Mouse (Mus musculus) limb, embryonic 12.5 days (tissue): ENCODE data around the gene Szrd1. TPM values are rescaled to one million over a fixed set of nuclear protein-coding genes. Genes with fewer than 3 reads are reported as not detected.
A peak's percentile ranks its signal among the peaks of the same experiment; 100 is the strongest.

Source experiments
- ATAC-seq: fragments of 200-750 bp; cut with Nextera tagmentation; 2 replicates; pipeline ENCODE4 v1.8.0; 2017; ENCODE audit warnings: low read depth, moderate TSS enrichment; ENCODE audit not compliant: insufficient number of reproducible peaks, insufficient read depth, low FRiP score, low TSS enrichment
- H3K27ac ChIP-seq: fragments of 300-500 bp; sonication (generic); 2 replicates; pipeline ENCODE4 v1.5.1; 2016; ENCODE audit warnings: mild to moderate bottlenecking, moderate library complexity
- H3K27me3 ChIP-seq: fragments of 300-500 bp; sonication (generic); 2 replicates; pipeline ENCODE4 v1.6.1; 2016; ENCODE audit warnings: mild to moderate bottlenecking, moderate library complexity
- H3K36me3 ChIP-seq: fragments of 300-500 bp; sonication (generic); 2 replicates; pipeline ENCODE4 v1.6.1; 2016; ENCODE audit warnings: mild to moderate bottlenecking, moderate library complexity
- H3K4me1 ChIP-seq: fragments of 300-500 bp; sonication (generic); replicated peaks from 2 replicates; pipeline ENCODE4 v1.6.1; 2016
- H3K4me2 ChIP-seq: fragments of 300-500 bp; sonication (generic); 2 replicates; pipeline ENCODE4 v1.6.1; 2016; ENCODE audit warnings: mild to moderate bottlenecking, moderate library complexity
- H3K4me3 ChIP-seq: fragments of 300-500 bp; sonication (generic); replicated peaks from 2 replicates; pipeline ENCODE4 v1.5.1; 2016; ENCODE audit warnings: mild to moderate bottlenecking
- H3K9ac ChIP-seq: fragments of 300-500 bp; sonication (generic); replicated peaks from 2 replicates; pipeline ENCODE4 v1.6.1; 2016; ENCODE audit warnings: mild to moderate bottlenecking, moderate library complexity
- H3K9me3 ChIP-seq: fragments of 300-500 bp; sonication (generic); 2 replicates; pipeline ENCODE4 v1.6.1; 2016; ENCODE audit warnings: mild to moderate bottlenecking, moderate library complexity
- WGBS: fragments of 180-500 bp; shearing (Covaris S2); methylation state at CpG from one replicate; pipeline ENCODE4 v1.1.7; 2016; 5-methylcytosine and 5-hydroxymethylcytosine counted together
- polyA plus RNA-seq: library from polyadenylated mRNA; unstranded; fragments of >200 nt; fragmentation: Nextera tagmentation; extraction: Ambion mirVana; gene quantifications from 2 replicates; pipeline ENCODE4 v1.2.1, GENCODE M21; 2016

Szrd1 gene
- 34.2 and 34.5 TPM in 2 replicates for polyA plus RNA-seq

- H3K27ac ChIP-seq, result peak within 1 kb of the TSS; percentile 95
- H3K4me2 ChIP-seq, result peak within 1 kb of the TSS; percentile 96
- H3K36me3 ChIP-seq, result peaks cover 9% of the 10 kb centered on the region
- under 1% methylated on average over 63 of the region's 63 CpGs for WGBS
- H3K4me1 ChIP-seq, result peaks cover 36% of the 10 kb centered on the region
- no peaks in the 10 kb centered on the region for H3K9me3 ChIP-seq
- no peaks in the 10 kb centered on the region for H3K27me3 ChIP-seq
- ATAC-seq, result peak; percentile 87
- H3K9ac ChIP-seq, result peak within 1 kb of the TSS; percentile 86
- H3K4me3 ChIP-seq, result peak within 1 kb of the TSS; percentile 88
These were observed at the start of gene Szrd1 for GRCm38 (mm10) chr4:141139116-141139970. Szrd1 (minus strand) TSS chr4:141139775.

- H3K9me3 ChIP-seq, result no peaks in the 10 kb centered on the region
- no peaks in the 10 kb centered on the region for H3K27me3 ChIP-seq
- peak overlapping the region; percentile 76 for H3K27ac ChIP-seq
- peaks cover 28% of the 10 kb centered on the region for H3K4me1 ChIP-seq
- no peak for ATAC-seq
- H3K9ac ChIP-seq, result no peak overlapping the region
- 53% methylated on average over 9 of the region's 9 CpGs for WGBS
- peaks cover 53% of the 10 kb centered on the region for H3K36me3 ChIP-seq
- peak overlapping the region; percentile 0; the same call in 1 of the 2 replicates for H3K4me2 ChIP-seq
- no peak overlapping the region for H3K4me3 ChIP-seq
These were observed 47.6 kb upstream of the Szrd1 start for GRCm38 (mm10) chr4:141186923-141187836.

- Histone ChIP-seq H3K4me2 (no peak overlapping the region), H3K9ac (no peak overlapping the region), H3K27ac (no peak overlapping the region), H3K4me1 (peaks cover 28% of the 10 kb centered on the region), H3K4me3 (no peak overlapping the region), H3K36me3 (peaks cover 51% of the 10 kb centered on the region), H3K9me3 (no peaks in the 10 kb centered on the region), H3K27me3 (no peaks in the 10 kb centered on the region)
- WGBS, result 97% methylated on average over 4 of the region's 4 CpGs
- ATAC-seq, result no peak
These were observed 44.9 kb upstream of the Szrd1 start for GRCm38 (mm10) chr4:141184426-141184825.

GRCm38 (mm10) chr4:141183932-141184331 is 44.4 kb upstream of the Szrd1 start:
- Histone ChIP-seq H3K27me3 (no peaks in the 10 kb centered on the region), H3K4me2 (no peak overlapping the region), H3K9ac (no peak overlapping the region), H3K4me3 (no peak overlapping the region), H3K36me3 (peaks cover 54% of the 10 kb centered on the region), H3K27ac (no peak overlapping the region), H3K4me1 (peaks cover 28% of the 10 kb centered on the region), H3K9me3 (no peaks in the 10 kb centered on the region)
- no peak for ATAC-seq
- WGBS, result 92% methylated on average over 2 of the region's 2 CpGs

GRCm38 (mm10) chr4:141181981-141182380 is 42.4 kb upstream of the Szrd1 start:
- Histone ChIP-seq H3K36me3 (peaks cover 67% of the 10 kb centered on the region), H3K9me3 (no peaks in the 10 kb centered on the region), H3K4me2 (no peak overlapping the region), H3K27ac (no peak overlapping the region), H3K4me1 (peaks cover 18% of the 10 kb centered on the region), H3K27me3 (no peaks in the 10 kb centered on the region), H3K9ac (no peak overlapping the region), H3K4me3 (no peak overlapping the region)
- no peak for ATAC-seq
- 98% methylated on average over 6 of the region's 6 CpGs for WGBS

- no peak for ATAC-seq
- no peak overlapping the region for H3K27ac ChIP-seq
These were observed 41.3 kb upstream of the Szrd1 start for GRCm38 (mm10) chr4:141180831-141181230.

GRCm38 (mm10) chr4:141178500-141178899 is 38.9 kb upstream of the Szrd1 start:
- ATAC-seq, result no peak
- no peaks in the 10 kb centered on the region for H3K9me3 ChIP-seq
- 87% methylated on average over 4 of the region's 4 CpGs for WGBS
- H3K4me3 ChIP-seq, result no peak overlapping the region
- H3K4me1 ChIP-seq, result no peaks in the 10 kb centered on the region
- no peak overlapping the region for H3K27ac ChIP-seq
- no peaks in the 10 kb centered on the region for H3K27me3 ChIP-seq
- no peak overlapping the region for H3K9ac ChIP-seq
- no peak overlapping the region for H3K4me2 ChIP-seq
- peaks cover 86% of the 10 kb centered on the region for H3K36me3 ChIP-seq

More at GRCm38 (mm10) chr4:141180831-141181230, 41.3 kb upstream of the Szrd1 start:
- Histone ChIP-seq H3K27me3 (no peaks in the 10 kb centered on the region), H3K36me3 (peaks cover 78% of the 10 kb centered on the region), H3K4me3 (no peak overlapping the region), H3K4me2 (no peak overlapping the region), H3K9ac (no peak overlapping the region), H3K4me1 (peaks cover 6% of the 10 kb centered on the region), H3K9me3 (no peaks in the 10 kb centered on the region)
- 91% methylated on average over 8 of the region's 8 CpGs for WGBS

- Histone ChIP-seq H3K4me2 (no peak overlapping the region), H3K4me3 (no peak overlapping the region), H3K27me3 (no peaks in the 10 kb centered on the region), H3K36me3 (peaks cover 86% of the 10 kb centered on the region), H3K4me1 (no peaks in the 10 kb centered on the region), H3K9me3 (no peaks in the 10 kb centered on the region), H3K9ac (no peak overlapping the region), H3K27ac (no peak overlapping the region)
- ATAC-seq, result no peak
- 92% methylated on average over 10 of the region's 10 CpGs for WGBS
These were observed 36.8 kb upstream of the Szrd1 start for GRCm38 (mm10) chr4:141176328-141176838.

- Histone ChIP-seq H3K9me3 (no peaks in the 10 kb centered on the region), H3K9ac (no peak overlapping the region), H3K27ac (no peak overlapping the region), H3K4me1 (no peaks in the 10 kb centered on the region), H3K4me3 (no peak overlapping the region), H3K4me2 (no peak overlapping the region), H3K36me3 (peaks cover 86% of the 10 kb centered on the region), H3K27me3 (no peaks in the 10 kb centered on the region)
- WGBS, result 83% methylated on average over 5 of the region's 5 CpGs
- ATAC-seq, result no peak
These were observed 36.2 kb upstream of the Szrd1 start for GRCm38 (mm10) chr4:141175783-141176182.

GRCm38 (mm10) chr4:141172121-141172520 is 32.5 kb upstream of the Szrd1 start:
- peaks cover 88% of the 10 kb centered on the region for H3K36me3 ChIP-seq
- 89% methylated on average over 8 of the region's 8 CpGs for WGBS
- no peak overlapping the region for H3K4me2 ChIP-seq
- no peak overlapping the region for H3K27ac ChIP-seq
- no peaks in the 10 kb centered on the region for H3K27me3 ChIP-seq
- no peaks in the 10 kb centered on the region for H3K4me1 ChIP-seq
- ATAC-seq, result no peak
- no peaks in the 10 kb centered on the region for H3K9me3 ChIP-seq
- no peak overlapping the region for H3K9ac ChIP-seq
- H3K4me3 ChIP-seq, result no peak overlapping the region

- no peak for ATAC-seq
- 94% methylated on average over 3 of the region's 3 CpGs for WGBS
- H3K4me3 ChIP-seq, result no peak overlapping the region
- no peak overlapping the region for H3K27ac ChIP-seq
- H3K27me3 ChIP-seq, result no peaks in the 10 kb centered on the region
- no peak overlapping the region for H3K4me2 ChIP-seq
- no peaks in the 10 kb centered on the region for H3K4me1 ChIP-seq
- H3K9me3 ChIP-seq, result peaks cover 8% of the 10 kb centered on the region; the same call in 1 of the 2 replicates
- no peak overlapping the region for H3K9ac ChIP-seq
- peaks cover 68% of the 10 kb centered on the region for H3K36me3 ChIP-seq
These were observed 27.6 kb upstream of the Szrd1 start for GRCm38 (mm10) chr4:141167156-141167555.
